Mouse (Mus musculus): ENCODE measurements around the gene Sit1.

DNA sequence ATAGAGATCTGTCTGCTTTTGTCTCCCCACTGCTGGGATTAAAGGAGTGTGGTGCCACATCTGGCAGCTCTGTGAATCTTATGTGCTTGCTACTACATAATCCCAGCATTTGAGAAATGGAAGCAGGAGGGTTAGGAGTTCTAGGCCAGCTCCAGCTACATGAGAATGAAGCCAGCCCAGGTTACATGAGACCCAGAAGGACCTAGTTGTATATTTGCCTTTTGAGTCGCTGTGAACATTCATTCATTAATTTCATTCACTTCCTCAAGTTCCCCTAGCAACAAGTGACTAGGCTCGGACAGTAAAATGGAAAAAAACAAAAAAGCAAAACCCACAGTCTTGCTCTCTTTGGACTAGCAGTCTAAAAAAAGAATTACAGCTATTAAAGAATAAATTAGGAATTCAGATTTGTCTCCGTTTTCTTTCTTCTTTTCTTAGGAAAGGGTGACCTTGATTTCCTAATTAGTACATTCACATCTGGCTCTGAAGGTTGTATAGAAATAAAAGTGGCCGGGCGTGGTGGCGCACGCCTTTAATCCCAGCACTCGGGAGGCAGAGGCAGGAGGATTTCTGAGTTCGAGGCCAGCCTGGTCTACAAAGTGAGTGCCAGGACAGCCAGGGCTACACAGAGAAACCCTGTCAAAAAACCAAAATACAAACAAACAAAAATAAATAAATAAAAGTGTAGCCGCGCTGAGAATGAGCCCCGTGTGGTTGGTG lies 8.7 kb upstream of the Sit1 start:
- no peak for TF ChIP-seq CTCF (IDR thresholded peaks at IDR 0.05; ENCODE audit: low read depth)
- no peak for TF ChIP-seq EP300 (optimal IDR thresholded peaks at IDR 0.05)
